Mouse (Mus musculus) limb, embryonic 11.5 days (tissue): ENCODE results near the gene Klf17. TPM values are rescaled to one million over a fixed set of nuclear protein-coding genes. Genes with fewer than 3 reads are reported as not detected.
A peak's percentile ranks its signal among the peaks of the same experiment; 100 is the strongest.

Experiments used
- ATAC-seq: fragments of 200-750 bp; cut with Nextera tagmentation; 2 replicates; pipeline ENCODE4 v1.8.0; 2017; ENCODE audit warnings: low read depth; ENCODE audit not compliant: insufficient number of reproducible peaks, low FRiP score, low TSS enrichment
- DNase-seq: peaks from one replicate; pipeline ENCODE4 v3.0.0-alpha.2; 2015; ENCODE audit warnings: low spot score
- H3K27ac ChIP-seq: fragments of 300-500 bp; sonication (generic); replicated peaks from 2 replicates; pipeline ENCODE4 v1.5.1; 2014; ENCODE audit warnings: low read depth, mild to moderate bottlenecking, low read length
- H3K27me3 ChIP-seq: fragments of 300-500 bp; sonication (generic); 2 replicates; pipeline ENCODE4 v1.6.1; 2014; ENCODE audit warnings: mild to moderate bottlenecking, low read length, mixed read lengths; ENCODE audit not compliant: control insufficient read depth, insufficient read depth
- H3K36me3 ChIP-seq: fragments of 300-500 bp; sonication (generic); 2 replicates; pipeline ENCODE4 v1.6.1; 2014; ENCODE audit warnings: mild to moderate bottlenecking, low read length, moderate library complexity, mixed read lengths; ENCODE audit not compliant: control insufficient read depth, insufficient read depth
- H3K4me1 ChIP-seq: fragments of 300-500 bp; sonication (generic); 2 replicates; pipeline ENCODE4 v1.6.1; 2014; ENCODE audit warnings: low read length, mixed read lengths; ENCODE audit not compliant: control insufficient read depth, insufficient read depth
- H3K4me2 ChIP-seq: fragments of 300-500 bp; sonication (generic); 2 replicates; pipeline ENCODE4 v1.6.1; 2014; ENCODE audit warnings: low read depth, mild to moderate bottlenecking, moderate library complexity; ENCODE audit not compliant: severe bottlenecking
- H3K4me3 ChIP-seq: fragments of 300-500 bp; sonication (generic); 2 replicates; pipeline ENCODE4 v1.5.1; 2014; ENCODE audit warnings: low read depth, low read length
- H3K9ac ChIP-seq: fragments of 300-500 bp; sonication (generic); 2 replicates; pipeline ENCODE4 v1.6.1; 2014; ENCODE audit warnings: mild to moderate bottlenecking, low read length
- H3K9me3 ChIP-seq: fragments of 300-500 bp; sonication (generic); 2 replicates; pipeline ENCODE4 v1.6.1; 2016; ENCODE audit warnings: low read length; ENCODE audit not compliant: control insufficient read depth
- WGBS: fragments of 180-500 bp; shearing (Covaris S2); extraction: QIAGEN DNeasy Blood & Tissue Kit; methylation state at CpG from one replicate; pipeline ENCODE4 v1.1.7; 2014; 5-methylcytosine and 5-hydroxymethylcytosine counted together
- polyA plus RNA-seq: library from polyadenylated mRNA; unstranded; fragments of >200 nt; fragmentation: Nextera tagmentation; extraction: Ambion mirVana; gene quantifications from 2 replicates; pipeline ENCODE4 v1.2.1, GENCODE M21; 2014

Gene Klf17
- 0.07 TPM in 1 of 2 replicates, not detected in the other for polyA plus RNA-seq

DNA sequence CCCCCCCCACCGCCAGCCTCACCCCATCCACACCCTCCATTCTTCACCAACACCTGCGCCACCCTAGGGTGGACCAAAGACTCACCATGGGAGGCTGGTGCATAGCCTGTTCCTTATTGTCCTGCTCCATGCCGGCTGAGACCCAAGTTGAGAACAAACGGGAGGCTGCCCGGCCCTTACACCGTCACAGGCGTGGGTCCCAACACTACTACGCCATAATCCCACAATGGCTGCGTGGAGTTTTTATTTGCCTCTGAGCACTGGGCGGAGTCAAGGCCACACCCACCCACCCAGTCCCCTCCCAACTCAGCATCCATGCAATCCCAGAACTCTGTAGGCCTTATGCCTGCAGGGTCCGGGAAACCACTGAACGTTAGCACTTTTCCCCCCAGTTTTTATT lies at the start of gene Klf17:
TSS of gene Klf17 (minus strand) at position 233 of the 400 bp plus-strand sequence.
- H3K27ac ChIP-seq, result no peak within 1 kb of the TSS
- H3K9ac ChIP-seq, result no peak within 1 kb of the TSS
- H3K4me3 ChIP-seq, result no peak within 1 kb of the TSS
- H3K36me3 ChIP-seq, result no peaks in the 10 kb centered on the region
- no peak for ATAC-seq
- WGBS, result 74% methylated on average over 11 of the region's 12 CpGs
- no peak within 1 kb of the TSS for H3K4me2 ChIP-seq
- H3K4me1 ChIP-seq, result no peaks in the 10 kb centered on the region
- no peak for DNase-seq
- H3K9me3 ChIP-seq, result no peaks in the 10 kb centered on the region
- no peaks in the 10 kb centered on the region for H3K27me3 ChIP-seq

- 32% methylated on average over 4 of the region's 4 CpGs for WGBS
- Histone ChIP-seq H3K4me1 (no peaks in the 10 kb centered on the region), H3K27me3 (no peaks in the 10 kb centered on the region), H3K9ac (no peak overlapping the region), H3K9me3 (0 out of 2 replicates have a peak, but pooled peaks cover 2% of the 10 kb centered on the region), H3K4me2 (no peak overlapping the region), H3K4me3 (no peak overlapping the region), H3K36me3 (no peaks in the 10 kb centered on the region), H3K27ac (no peak overlapping the region)
- DNase-seq (no peak), ATAC-seq (no peak)
Measured at GRCm38 (mm10) chr4:117814333-117814732, 48.9 kb upstream of the Klf17 start.

DNA sequence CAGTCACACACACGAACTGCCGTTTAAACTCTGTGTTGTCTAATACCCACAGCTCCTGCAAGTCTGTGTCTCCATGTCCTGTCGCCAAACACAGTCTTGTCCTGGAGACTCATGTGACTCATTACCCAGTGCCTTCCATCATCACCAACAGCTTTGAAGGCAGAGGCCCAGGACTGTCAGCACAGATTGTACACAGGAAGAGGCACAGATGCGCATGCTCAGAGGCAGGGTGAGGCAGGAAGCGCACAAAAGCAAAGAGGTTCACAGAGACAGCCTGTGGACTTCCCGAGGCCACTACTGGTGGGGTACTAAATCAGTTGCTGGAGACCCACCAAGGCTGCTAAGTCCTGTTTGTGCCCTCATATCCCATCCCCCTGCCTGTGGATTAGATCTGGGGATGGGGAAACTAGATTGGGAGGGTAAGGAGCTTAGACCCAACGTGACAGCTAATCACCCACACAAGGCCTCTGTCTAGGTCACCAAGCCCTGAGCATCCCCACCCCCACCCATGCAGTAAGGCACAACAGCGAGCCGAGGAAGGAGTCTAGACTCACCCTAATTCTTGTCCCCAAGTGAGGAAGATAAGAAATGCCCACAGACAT lies 48.2 kb upstream of the Klf17 start:
- H3K4me1 ChIP-seq, result no peaks in the 10 kb centered on the region
- no peak overlapping the region for H3K9ac ChIP-seq
- H3K4me2 ChIP-seq, result no peak overlapping the region
- no peak for ATAC-seq
- no peak overlapping the region for H3K4me3 ChIP-seq
- 0 out of 2 replicates have a peak, but pooled peaks cover 2% of the 10 kb centered on the region for H3K9me3 ChIP-seq
- no peak for DNase-seq
- H3K27me3 ChIP-seq, result no peaks in the 10 kb centered on the region
- 50% methylated on average over 9 of the region's 9 CpGs for WGBS
- no peaks in the 10 kb centered on the region for H3K36me3 ChIP-seq
- H3K27ac ChIP-seq, result no peak overlapping the region

GRCm38 (mm10) chr4:117810933-117811332 lies 45.5 kb upstream of the Klf17 start:
- ATAC-seq, result no peak
- no peak for DNase-seq
- H3K9me3 ChIP-seq, result no peaks in the 10 kb centered on the region
- no peaks in the 10 kb centered on the region for H3K4me1 ChIP-seq
- H3K27me3 ChIP-seq, result no peaks in the 10 kb centered on the region
- no peak overlapping the region for H3K4me2 ChIP-seq
- no peak overlapping the region for H3K27ac ChIP-seq
- H3K36me3 ChIP-seq, result no peaks in the 10 kb centered on the region
- no peak overlapping the region for H3K4me3 ChIP-seq
- WGBS, result 55% methylated on average over 2 of the region's 2 CpGs
- no peak overlapping the region for H3K9ac ChIP-seq

DNA sequence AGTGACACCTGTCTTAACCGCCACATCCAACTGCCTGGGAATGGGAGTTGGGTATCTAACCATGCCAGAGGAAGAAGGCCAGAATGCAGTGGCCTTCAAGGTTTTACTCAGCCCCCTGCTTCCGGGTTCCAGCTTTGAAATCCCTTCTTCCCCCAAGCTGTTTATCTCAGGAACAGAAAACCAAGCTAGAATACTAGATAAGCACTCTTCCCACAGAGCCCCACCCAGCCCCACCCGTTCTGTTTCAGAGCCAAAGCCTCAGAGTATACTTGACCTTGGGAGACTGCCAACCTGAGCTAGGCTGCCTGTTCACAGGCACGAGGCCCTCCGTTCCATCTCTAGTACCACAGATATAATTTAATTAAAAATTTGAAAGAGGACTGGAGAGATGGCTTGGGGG lies 41.5 kb upstream of the Klf17 start:
- ATAC-seq, result no peak

GRCm38 (mm10) chr4:117799904-117800303 lies 34.5 kb upstream of the Klf17 start:
- no peak for DNase-seq
- ATAC-seq, result no peak
- H3K27ac ChIP-seq, result no peak overlapping the region
- no peaks in the 10 kb centered on the region; the same call in 1 of the 2 replicates for H3K9me3 ChIP-seq
- H3K4me1 ChIP-seq, result no peaks in the 10 kb centered on the region
- H3K27me3 ChIP-seq, result no peaks in the 10 kb centered on the region
- H3K9ac ChIP-seq, result no peak overlapping the region
- no peak overlapping the region for H3K4me2 ChIP-seq
- H3K4me3 ChIP-seq, result no peak overlapping the region
- H3K36me3 ChIP-seq, result no peaks in the 10 kb centered on the region
- WGBS, result 84% methylated on average over 6 of the region's 6 CpGs

More for the DNA sequence above, 41.5 kb upstream of the Klf17 start:
- Histone ChIP-seq H3K27ac (no peak overlapping the region), H3K36me3 (no peaks in the 10 kb centered on the region), H3K27me3 (no peaks in the 10 kb centered on the region), H3K4me1 (no peaks in the 10 kb centered on the region), H3K9ac (no peak overlapping the region), H3K9me3 (no peaks in the 10 kb centered on the region), H3K4me2 (no peak overlapping the region), H3K4me3 (no peak overlapping the region)
- WGBS, result 85% methylated on average over 5 of the region's 5 CpGs
- DNase-seq, result no peak

DNA sequence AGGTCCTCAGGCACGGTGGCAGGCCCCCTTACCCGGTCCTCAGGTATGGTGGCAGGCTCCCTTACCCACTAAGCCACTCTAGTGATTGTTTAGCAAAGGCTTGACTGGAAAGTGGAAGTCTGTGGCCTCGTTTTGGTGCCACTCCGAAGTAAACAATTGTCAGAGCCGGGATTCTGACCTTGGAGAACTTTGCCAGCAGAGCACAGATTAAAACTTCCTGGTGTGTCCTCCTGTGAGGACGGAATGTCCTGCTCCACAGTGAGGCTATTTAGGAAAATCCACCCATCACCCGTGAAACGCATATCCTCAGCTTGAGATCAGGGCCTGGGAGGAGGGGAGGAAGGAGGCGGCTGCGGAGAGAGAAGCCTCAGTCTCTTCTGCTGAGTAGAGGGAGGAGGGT lies 22.9 kb upstream of the Klf17 start:
- H3K9me3 ChIP-seq, result no peaks in the 10 kb centered on the region; the same call in 1 of the 2 replicates
- ATAC-seq (no peak), DNase-seq (no peak)
- no peak overlapping the region for H3K27ac ChIP-seq
- H3K9ac ChIP-seq, result no peak overlapping the region
- no peak overlapping the region for H3K4me3 ChIP-seq
- H3K4me1 ChIP-seq, result no peaks in the 10 kb centered on the region
- WGBS, result 69% methylated on average over 10 of the region's 10 CpGs
- H3K36me3 ChIP-seq, result no peaks in the 10 kb centered on the region
- H3K27me3 ChIP-seq, result no peaks in the 10 kb centered on the region
- H3K4me2 ChIP-seq, result no peak overlapping the region

GRCm38 (mm10) chr4:117786963-117787362 lies 21.5 kb upstream of the Klf17 start:
- peak; percentile 84 for ATAC-seq
- 36% methylated on average over 8 of the region's 8 CpGs for WGBS
- Histone ChIP-seq H3K36me3 (no peaks in the 10 kb centered on the region), H3K4me2 (peak overlapping the region; percentile 18; the same call in 1 of the 2 replicates), H3K27ac (no peak overlapping the region), H3K4me3 (no peak overlapping the region), H3K27me3 (no peaks in the 10 kb centered on the region), H3K9ac (no peak overlapping the region), H3K9me3 (no peaks in the 10 kb centered on the region; the same call in 1 of the 2 replicates), H3K4me1 (no peaks in the 10 kb centered on the region)
- DNase-seq, result peak; percentile 51

DNA sequence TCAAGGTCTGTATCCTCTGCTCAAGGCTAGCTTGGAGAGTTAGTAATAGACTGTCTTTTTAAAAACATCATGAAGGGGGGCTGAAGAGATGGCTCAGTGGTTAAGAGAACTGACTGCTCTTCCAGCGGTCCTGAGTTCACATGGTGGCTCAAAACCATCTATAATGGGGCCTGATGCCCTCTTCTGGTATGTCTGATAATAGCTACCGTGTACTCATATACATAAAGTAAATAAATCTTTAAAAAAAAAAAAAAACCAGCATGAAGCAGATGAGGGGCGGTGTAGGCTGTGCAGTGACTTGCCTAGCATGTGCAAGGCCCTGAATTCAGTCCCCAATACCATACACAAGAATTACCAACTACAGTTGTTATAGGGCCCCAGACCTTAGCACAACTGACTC lies 17.5 kb upstream of the Klf17 start:
- ATAC-seq (no peak), DNase-seq (no peak)
- Histone ChIP-seq H3K4me2 (no peak overlapping the region), H3K9ac (no peak overlapping the region), H3K27me3 (no peaks in the 10 kb centered on the region), H3K4me1 (no peaks in the 10 kb centered on the region), H3K9me3 (no peaks in the 10 kb centered on the region; the same call in 1 of the 2 replicates), H3K27ac (no peak overlapping the region), H3K36me3 (no peaks in the 10 kb centered on the region), H3K4me3 (no peak overlapping the region)
- WGBS, result 84% methylated on average over 3 of the region's 3 CpGs
